Mouse (Mus musculus) stomach, postnatal 0 days (tissue): ENCODE data around the gene Tex9.

ENCODE experiments used
- CTCF ChIP-seq: IDR thresholded peaks from 2 replicates; pipeline ENCODE4 v1.5.1; 2016; ENCODE audit warnings: antibody characterized with exemption, low read depth, mild to moderate bottlenecking, moderate library complexity
- EP300 ChIP-seq: optimal IDR thresholded peaks from 2 replicates; pipeline ENCODE3; 2016; ENCODE audit warnings: antibody characterized with exemption

DNA sequence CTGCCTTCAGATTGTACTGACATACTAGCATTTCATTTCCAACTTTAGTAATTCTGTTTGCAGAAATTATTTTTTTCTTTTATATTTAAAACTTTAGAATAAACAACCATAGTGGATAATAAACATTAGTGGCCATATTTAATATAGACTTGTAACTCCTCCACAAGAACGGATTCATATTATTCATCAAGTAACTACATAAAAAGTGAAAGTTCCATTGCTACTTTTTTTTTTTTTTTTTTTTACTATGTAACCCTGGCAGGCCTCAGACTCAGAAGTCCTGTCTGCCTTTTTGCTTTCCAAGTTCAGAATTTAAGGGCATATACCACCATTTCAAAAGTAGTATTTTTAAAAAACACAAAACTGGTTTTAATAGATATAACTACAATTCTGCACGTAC is 43.0 kb upstream of the Tex9 start:
- TF ChIP-seq CTCF (no peak), EP300 (no peak)
